Mouse (Mus musculus) adrenal gland (tissue): ENCODE data around the gene Frem2.

Experiments used
- intact Hi-C: fragments of 180-260 bp; cut with DNase I; formaldehyde crosslinking; loops from one replicate; pipeline ENCODE4 v1.15.1; 2025

The Frem2 gene

DNA sequence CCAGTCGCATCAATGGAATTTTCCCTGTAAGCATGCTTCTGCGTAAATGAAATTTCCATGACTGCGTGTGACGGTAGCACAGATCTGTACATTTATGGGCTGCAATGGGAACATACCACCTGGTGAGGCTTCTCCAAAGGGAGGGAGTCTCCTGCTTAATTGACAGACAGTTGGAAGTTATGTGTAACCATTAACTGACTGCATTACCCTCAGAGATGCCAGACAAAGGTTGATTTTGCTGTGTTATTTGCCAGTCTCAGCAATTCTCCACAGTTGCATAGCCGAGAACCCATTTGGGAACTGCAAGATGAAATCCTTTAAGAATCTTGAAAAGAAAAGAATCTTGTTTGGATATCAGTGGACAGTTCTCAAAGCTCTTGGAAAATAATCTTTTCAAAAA is 185.1 kb downstream of the Frem2 start:
- intact Hi-C loops: no loop called here

DNA sequence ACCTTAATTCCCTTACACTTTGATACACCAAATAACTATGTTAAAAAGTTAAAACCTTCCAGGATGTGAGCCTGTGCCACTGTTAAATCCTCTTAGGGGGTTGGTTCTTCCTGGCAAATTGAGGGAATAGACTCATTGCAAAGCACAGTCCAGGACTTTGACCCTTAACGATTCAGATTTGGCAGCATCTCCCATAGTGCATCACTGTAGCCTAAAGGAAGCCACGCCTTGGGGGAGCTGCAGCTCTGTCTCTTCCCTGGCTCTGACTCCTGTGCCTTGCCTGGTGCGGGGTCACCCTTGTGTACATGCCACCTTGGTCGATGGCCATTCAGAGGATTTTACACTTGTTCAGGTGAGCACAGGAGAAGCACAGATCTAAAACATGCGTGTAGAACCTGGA is 187.5 kb downstream of the Frem2 start:
- intact Hi-C loops: no loop called here

DNA sequence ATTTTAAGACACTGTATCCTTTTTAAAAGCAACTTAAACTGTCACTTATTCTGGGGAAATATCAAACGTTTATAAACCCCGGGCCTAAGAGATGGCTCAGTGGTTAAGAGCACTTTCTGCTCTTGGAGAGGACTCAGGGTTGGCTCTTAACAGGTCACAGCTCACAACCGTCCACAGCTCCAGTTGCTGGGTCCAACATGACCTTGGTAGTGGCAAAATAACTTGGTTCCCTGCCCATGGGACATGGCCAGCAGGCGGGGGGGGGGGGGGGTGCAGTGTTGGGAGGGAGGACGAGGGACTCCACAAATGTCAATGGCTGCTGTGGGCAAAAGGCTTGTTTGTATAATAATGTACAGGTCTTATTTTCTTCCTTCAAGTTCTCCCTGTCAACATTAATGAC is 189.8 kb downstream of the Frem2 start:
- intact Hi-C loops: no loop called here

DNA sequence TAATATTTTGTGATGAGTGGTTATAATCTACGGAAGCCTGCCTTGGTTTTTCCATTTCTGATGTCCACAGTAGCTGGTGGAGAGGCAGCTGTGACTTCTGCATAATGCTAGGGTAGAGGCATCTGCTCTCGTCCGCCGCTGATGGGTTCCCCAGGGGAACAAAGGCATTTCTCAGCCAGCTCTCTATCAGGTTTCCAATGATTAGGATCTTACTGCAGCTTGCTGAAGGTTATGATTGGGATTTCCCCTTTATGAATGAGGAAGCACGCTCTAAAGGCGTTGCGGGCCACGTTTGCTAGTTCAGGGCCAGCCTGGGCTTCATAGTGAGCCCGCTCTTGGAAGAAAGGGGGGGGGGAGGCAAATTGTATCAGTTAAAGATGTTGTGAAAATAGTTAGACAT is 190.7 kb downstream of the Frem2 start:
- intact Hi-C loops: no loop called here

DNA sequence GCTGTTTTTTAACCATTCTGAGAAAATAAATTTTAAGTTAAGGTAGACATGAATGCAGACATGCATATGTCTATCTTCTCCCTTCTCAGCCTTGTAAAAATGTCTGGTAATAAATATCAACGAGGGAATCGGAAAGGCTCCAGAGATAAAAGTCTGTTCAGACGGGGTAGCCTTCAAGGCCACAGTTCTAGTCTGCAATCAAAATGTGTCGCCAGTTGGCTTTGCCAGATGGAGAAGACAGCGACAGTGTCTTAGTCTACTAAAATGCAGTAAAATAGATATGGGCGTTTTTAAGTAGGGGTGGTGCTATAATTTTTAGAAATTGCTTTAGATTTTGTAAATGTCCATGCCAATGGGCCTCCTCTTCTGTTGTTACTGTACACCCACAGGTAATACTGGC is 191.8 kb downstream of the Frem2 start:
- intact Hi-C loops: no loop called here

DNA sequence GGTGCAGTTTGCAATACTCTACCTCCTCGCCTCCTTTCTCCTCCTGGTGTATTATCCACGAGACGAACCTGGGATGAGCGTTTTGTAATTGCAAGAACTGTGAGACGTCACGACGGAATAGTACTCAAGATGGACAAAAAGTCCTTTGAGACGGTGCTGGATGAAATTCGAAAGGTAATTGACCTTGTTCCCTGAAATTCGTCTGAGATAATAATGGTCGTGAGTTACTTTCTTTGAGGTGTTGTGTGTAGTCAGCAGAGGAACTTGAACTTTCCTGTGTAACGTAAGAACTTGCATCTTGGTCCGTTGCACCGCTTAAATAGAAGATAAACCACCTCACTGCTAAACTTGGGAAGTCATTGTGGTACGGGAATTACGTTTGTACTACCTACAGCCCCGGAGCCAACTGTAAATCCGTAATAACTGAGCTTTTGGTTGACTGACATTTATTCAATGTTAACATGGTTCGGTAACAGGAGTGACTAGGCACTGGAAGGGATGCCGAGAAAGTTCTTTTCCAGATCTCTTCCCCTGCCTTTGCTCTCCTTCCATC is 192.9 kb downstream of the Frem2 start:
- intact Hi-C loops: loop anchor here (5.0 kb wide), 1 partner anchor 398 kb away; the partner anchor contains the start of gene Ufm1
